Mouse (Mus musculus): ENCODE measurements around the gene Dgcr6. TPM values are rescaled to one million over a fixed set of nuclear protein-coding genes. Genes with fewer than 3 reads are reported as not detected.

Gene Dgcr6
- total and polyA plus RNA-seq, 2 experiments from 2014 or later: 59.5 to 169 TPM

DNA sequence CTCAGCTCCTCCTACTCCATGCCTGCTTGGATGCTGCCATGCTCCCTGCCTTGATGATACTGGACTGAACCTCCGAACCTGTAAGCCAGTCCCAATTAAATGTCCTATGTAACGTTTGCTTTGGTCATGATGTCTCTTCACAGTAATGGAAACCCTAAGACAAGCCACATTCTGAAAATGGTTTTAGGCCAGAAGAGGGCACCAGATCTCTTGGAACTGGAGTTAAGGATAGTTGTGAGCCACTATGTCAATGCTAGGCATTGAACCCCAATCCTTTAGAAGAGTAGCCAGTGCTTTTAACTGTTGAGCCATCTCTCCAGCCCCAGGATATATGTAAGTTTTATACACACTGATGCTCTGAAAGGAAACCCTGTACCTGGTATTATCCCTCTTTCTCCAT is 20.9 kb upstream of the Dgcr6 start:
- Histone ChIP-seq H3K36me3 (ENCODE audit: insufficient read depth, low read length) (no peaks in the 10 kb centered on the region), H3K4me3 (ENCODE audit: low read length) (no peak overlapping the region), H3K9me3 (ENCODE audit: low read length) (no peaks in the 10 kb centered on the region), H3K9ac (replicated peaks; ENCODE audit: low read length) (no peak overlapping the region), H3K27ac (no peak overlapping the region), H3K4me2 (ENCODE audit: low read depth, low read length) (no peak overlapping the region), H3K4me1 (ENCODE audit: insufficient read depth, low read length) (no peaks in the 10 kb centered on the region), H3K27me3 (ENCODE audit: insufficient read depth, low read length) (no peaks in the 10 kb centered on the region)
- ATAC-seq: no peak
- peak; percentile 34 for DNase-seq (ENCODE audit: low spot score)
- WGBS: 51% methylated on average over 2 of the region's 2 CpGs
- peak; percentile 60 for TF ChIP-seq CTCF (IDR thresholded peaks at IDR 0.05; ENCODE audit: low read depth)

GRCm38 (mm10) chr16:18033289-18033688 is 19.4 kb upstream of the Dgcr6 start:
- DNase-seq (ENCODE audit: low spot score) (no peak), ATAC-seq (no peak)
- WGBS: 82% methylated on average over 4 of the region's 4 CpGs
- no peaks in the 10 kb centered on the region for H3K27me3 ChIP-seq (ENCODE audit: insufficient read depth, low read length)
- no peak overlapping the region for H3K27ac ChIP-seq
- H3K36me3 ChIP-seq (ENCODE audit: insufficient read depth, low read length): no peaks in the 10 kb centered on the region
- no peak for TF ChIP-seq CTCF (IDR thresholded peaks at IDR 0.05; ENCODE audit: low read depth)
- no peak overlapping the region for H3K4me2 ChIP-seq (ENCODE audit: low read depth, low read length)
- H3K4me1 ChIP-seq (ENCODE audit: insufficient read depth, low read length): no peaks in the 10 kb centered on the region
- H3K9me3 ChIP-seq (ENCODE audit: low read length): no peaks in the 10 kb centered on the region
- H3K4me3 ChIP-seq (ENCODE audit: low read length): no peak overlapping the region
- H3K9ac ChIP-seq (replicated peaks; ENCODE audit: low read length): no peak overlapping the region

GRCm38 (mm10) chr16:18034286-18034685 is 18.4 kb upstream of the Dgcr6 start:
- Histone ChIP-seq H3K36me3 (ENCODE audit: insufficient read depth, low read length) (no peaks in the 10 kb centered on the region), H3K9me3 (ENCODE audit: low read length) (no peaks in the 10 kb centered on the region), H3K4me3 (ENCODE audit: low read length) (no peak overlapping the region), H3K4me2 (ENCODE audit: low read depth, low read length) (no peak overlapping the region), H3K27ac (no peak overlapping the region), H3K4me1 (ENCODE audit: insufficient read depth, low read length) (no peaks in the 10 kb centered on the region), H3K27me3 (ENCODE audit: insufficient read depth, low read length) (no peaks in the 10 kb centered on the region), H3K9ac (replicated peaks; ENCODE audit: low read length) (no peak overlapping the region)
- DNase-seq (ENCODE audit: low spot score) (no peak), ATAC-seq (no peak)
- no peak for TF ChIP-seq CTCF (IDR thresholded peaks at IDR 0.05; ENCODE audit: low read depth)
- 68% methylated on average over 4 of the region's 4 CpGs for WGBS

- WGBS: 14% methylated on average over 16 of the region's 16 CpGs
- H3K36me3 ChIP-seq (ENCODE audit: insufficient read depth, low read length): no peaks in the 10 kb centered on the region
- H3K4me1 ChIP-seq (ENCODE audit: insufficient read depth, low read length): no peaks in the 10 kb centered on the region
- ATAC-seq (peak; percentile 55; the same call in 1 of the 2 replicates), DNase-seq (ENCODE audit: low spot score) (peak; percentile 67)
- no peak overlapping the region for H3K9ac ChIP-seq (replicated peaks; ENCODE audit: low read length)
- no peak overlapping the region for H3K4me2 ChIP-seq (ENCODE audit: low read depth, low read length)
- H3K27ac ChIP-seq: no peak overlapping the region
- peak; percentile 76 for TF ChIP-seq CTCF (IDR thresholded peaks at IDR 0.05; ENCODE audit: low read depth)
- no peaks in the 10 kb centered on the region for H3K27me3 ChIP-seq (ENCODE audit: insufficient read depth, low read length)
- H3K4me3 ChIP-seq (ENCODE audit: low read length): no peak overlapping the region
- H3K9me3 ChIP-seq (ENCODE audit: low read length): no peaks in the 10 kb centered on the region
These were observed 16.2 kb upstream of the Dgcr6 start for GRCm38 (mm10) chr16:18036425-18036955.

DNA sequence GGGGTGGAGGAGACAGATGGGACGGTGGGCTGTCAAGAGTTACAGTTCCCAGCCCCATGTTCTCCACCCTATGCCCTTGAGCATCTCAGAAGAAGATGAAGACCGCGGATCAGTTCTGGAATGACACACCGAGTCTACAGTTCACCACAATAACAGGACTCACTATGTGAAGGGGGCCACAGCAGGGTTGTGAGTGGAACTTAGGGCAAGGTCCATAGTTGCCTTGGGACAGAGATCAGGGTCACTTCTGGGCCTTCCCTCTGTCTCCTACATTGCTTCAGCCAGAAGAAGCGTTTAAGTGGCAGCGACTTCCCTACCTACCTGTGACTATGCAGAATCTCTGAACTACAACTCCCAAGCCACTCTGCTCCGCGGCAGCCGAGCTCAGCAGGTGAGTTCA is 15.6 kb upstream of the Dgcr6 start:
- Histone ChIP-seq H3K9ac (replicated peaks; ENCODE audit: low read length) (no peak overlapping the region), H3K4me3 (ENCODE audit: low read length) (no peak overlapping the region), H3K4me1 (ENCODE audit: insufficient read depth, low read length) (no peaks in the 10 kb centered on the region), H3K27ac (no peak overlapping the region), H3K27me3 (ENCODE audit: insufficient read depth, low read length) (no peaks in the 10 kb centered on the region), H3K4me2 (ENCODE audit: low read depth, low read length) (no peak overlapping the region), H3K36me3 (ENCODE audit: insufficient read depth, low read length) (no peaks in the 10 kb centered on the region), H3K9me3 (ENCODE audit: low read length) (no peaks in the 10 kb centered on the region)
- 57% methylated on average over 9 of the region's 9 CpGs for WGBS
- TF ChIP-seq CTCF (IDR thresholded peaks at IDR 0.05; ENCODE audit: low read depth): no peak
- DNase-seq (ENCODE audit: low spot score): no peak
- no peak for ATAC-seq

DNA sequence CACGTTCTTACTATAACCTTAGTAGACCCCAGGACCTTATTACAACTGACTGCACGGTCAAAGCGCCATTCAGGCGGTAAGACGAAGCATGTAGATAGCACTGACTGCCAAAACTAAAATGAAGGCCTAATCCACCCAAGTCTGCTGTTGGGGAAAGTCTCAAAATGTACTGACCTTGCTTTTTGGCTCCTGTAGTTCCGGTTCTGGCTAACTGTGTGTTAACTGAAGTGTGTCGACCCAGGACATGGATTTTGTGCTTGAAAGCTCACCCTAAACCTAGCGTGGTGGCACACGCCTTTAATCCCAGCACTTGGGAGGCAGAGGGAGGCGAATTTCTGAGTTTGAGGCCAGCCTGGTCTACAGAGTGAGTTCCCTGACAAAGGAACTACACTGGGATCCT is 7.7 kb upstream of the Dgcr6 start:
- DNase-seq (ENCODE audit: low spot score) (no peak), ATAC-seq (no peak)
- no peak for TF ChIP-seq CTCF (IDR thresholded peaks at IDR 0.05; ENCODE audit: low read depth)
- no peaks in the 10 kb centered on the region for H3K4me1 ChIP-seq (ENCODE audit: insufficient read depth, low read length)
- 82% methylated on average over 10 of the region's 10 CpGs for WGBS
- H3K4me2 ChIP-seq (ENCODE audit: low read depth, low read length): no peak overlapping the region
- H3K36me3 ChIP-seq (ENCODE audit: insufficient read depth, low read length): no peaks in the 10 kb centered on the region
- no peak overlapping the region for H3K9ac ChIP-seq (replicated peaks; ENCODE audit: low read length)
- H3K9me3 ChIP-seq (ENCODE audit: low read length): no peaks in the 10 kb centered on the region
- no peak overlapping the region for H3K4me3 ChIP-seq (ENCODE audit: low read length)
- H3K27ac ChIP-seq: no peak overlapping the region
- no peaks in the 10 kb centered on the region for H3K27me3 ChIP-seq (ENCODE audit: insufficient read depth, low read length)

- WGBS: 0% methylated on average over 3 of the region's 3 CpGs
These were observed 5.0 kb upstream of the Dgcr6 start for GRCm38 (mm10) chr16:18047660-18048059.

More at GRCm38 (mm10) chr16:18047660-18048059, 5.0 kb upstream of the Dgcr6 start:
- TF ChIP-seq CTCF (IDR thresholded peaks at IDR 0.05; ENCODE audit: low read depth): peak; percentile 69
- H3K36me3 ChIP-seq (ENCODE audit: insufficient read depth, low read length): no peaks in the 10 kb centered on the region
- H3K27me3 ChIP-seq (ENCODE audit: insufficient read depth, low read length): no peaks in the 10 kb centered on the region
- H3K4me2 ChIP-seq (ENCODE audit: low read depth, low read length): no peak overlapping the region
- H3K4me3 ChIP-seq (ENCODE audit: low read length): no peak overlapping the region
- ATAC-seq: peak; percentile 75
- peak; percentile 80 for DNase-seq (ENCODE audit: low spot score)
- H3K4me1 ChIP-seq (ENCODE audit: insufficient read depth, low read length): no peaks in the 10 kb centered on the region
- no peak overlapping the region for H3K27ac ChIP-seq
- no peaks in the 10 kb centered on the region for H3K9me3 ChIP-seq (ENCODE audit: low read length)
- no peak overlapping the region for H3K9ac ChIP-seq (replicated peaks; ENCODE audit: low read length)

Data from hindbrain, postnatal 0 days (tissue).